ENCODE assay signal across 8 mouse cellular contexts in the genomic region with DNA sequence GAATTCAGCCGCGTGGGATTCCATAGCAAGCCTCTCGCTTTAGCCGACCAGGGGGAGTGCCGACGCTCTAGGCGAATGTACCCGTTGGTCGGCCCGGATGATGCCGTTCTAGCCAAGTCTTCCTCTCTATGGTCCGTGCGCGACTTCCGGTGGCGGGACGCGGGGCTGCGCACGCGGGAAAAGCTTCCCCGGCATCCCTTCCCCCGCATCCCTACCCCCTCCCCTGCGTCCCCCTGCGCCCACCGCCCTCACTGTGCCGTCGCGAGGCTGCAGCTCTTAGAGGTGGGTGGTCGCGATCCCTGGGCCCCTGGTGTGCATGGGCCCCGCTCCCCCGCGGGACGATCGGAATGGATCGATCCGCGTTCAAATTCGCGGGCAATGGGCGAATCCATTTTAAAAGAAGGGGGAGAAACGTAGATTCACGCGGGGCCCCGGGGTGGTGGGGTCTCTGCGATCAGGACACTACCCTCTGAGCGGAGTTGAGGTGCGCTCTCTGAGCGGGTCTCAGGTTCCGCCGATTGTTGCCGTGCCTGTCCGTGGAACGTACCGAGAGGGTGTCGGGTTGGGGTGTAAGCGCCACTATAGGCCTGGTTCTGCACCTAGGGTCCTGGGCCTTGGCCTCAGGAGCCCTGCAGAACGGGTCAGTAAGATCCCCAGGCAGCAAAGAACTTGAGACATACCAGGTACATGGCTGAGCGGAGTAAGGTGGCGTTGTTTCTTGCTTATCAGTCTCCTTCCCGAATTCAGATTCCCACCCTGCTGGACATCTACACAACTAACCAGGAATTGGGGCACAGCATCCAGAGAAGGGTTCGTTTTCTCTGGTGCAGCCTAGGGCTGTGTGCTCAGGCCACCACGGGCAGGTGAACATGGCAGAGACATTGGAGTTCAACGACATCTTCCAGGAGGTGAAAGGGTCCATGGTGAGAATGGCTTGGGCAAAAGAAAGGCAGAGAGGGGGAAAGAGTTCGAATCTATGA. TPM values are rescaled to one million over a fixed set of nuclear protein-coding genes. Genes with fewer than 3 reads are reported as not detected.
DNase-seq lines count a peak whose midpoint lies in the region; ATAC-seq and TF ChIP-seq lines count a peak whose summit lies in the region.

A gene (plus strand): TSS at position 188 of the 980 bp plus-strand sequence.
A gene (minus strand): TSS at position 416 of the 980 bp plus-strand sequence.

- WGBS in heart, embryonic 13.5 days = under 1% methylated on average over 66 of the region's 66 CpGs
- under 1% methylated on average over 66 of the region's 66 CpGs for WGBS in liver, embryonic 14.5 days (ENCODE audit: insufficient replicate concordance)
- under 1% methylated on average over 66 of the region's 66 CpGs for WGBS in stomach, embryonic 15.5 days

- H3K36me3 ChIP-seq in heart, embryonic 13.5 days = peaks cover 43% of the 10 kb centered on the region
- peaks cover 39% of the 10 kb centered on the region for H3K36me3 ChIP-seq in liver, embryonic 14.5 days (replicated peaks; ENCODE audit: control insufficient read depth, insufficient read depth, low read depth)
- peaks cover 31% of the 10 kb centered on the region for H3K36me3 ChIP-seq in stomach, embryonic 15.5 days

- peak; percentile 22; the same call in 1 of the 2 replicates for TF ChIP-seq EP300 in liver, embryonic 14.5 days (IDR thresholded peaks at IDR 0.05; ENCODE audit: low read depth)

- peak within 1 kb of the TSS; percentile 62 for H3K27ac ChIP-seq in brown adipose tissue, adult 24 weeks (replicated peaks; ENCODE audit: low read depth, low read length)
- peak within 1 kb of the TSS; percentile 78 for H3K27ac ChIP-seq in heart, embryonic 13.5 days (replicated peaks)
- H3K27ac ChIP-seq in liver, embryonic 14.5 days = peak within 1 kb of the TSS; percentile 55
- peak within 1 kb of the TSS; percentile 81 for H3K27ac ChIP-seq in stomach, embryonic 15.5 days

- TF ChIP-seq CTCF in liver, embryonic 14.5 days (IDR thresholded peaks at IDR 0.05; ENCODE audit: low read depth) = peak; percentile 38

- peak within 1 kb of the TSS; percentile 92 for H3K9ac ChIP-seq in heart, embryonic 13.5 days
- H3K9ac ChIP-seq in liver, embryonic 14.5 days (replicated peaks) = peak within 1 kb of the TSS; percentile 92
- H3K9ac ChIP-seq in stomach, embryonic 15.5 days = peak within 1 kb of the TSS; percentile 97

- peaks cover 8% of the 10 kb centered on the region; the same call in 1 of the 2 replicates for H3K27me3 ChIP-seq in heart, embryonic 13.5 days (replicated peaks)
- peaks cover 19% of the 10 kb centered on the region for H3K27me3 ChIP-seq in liver, embryonic 14.5 days (ENCODE audit: control insufficient read depth, insufficient read depth, low read length)
- H3K27me3 ChIP-seq in stomach, embryonic 15.5 days (replicated peaks) = no peaks in the 10 kb centered on the region

- ATAC-seq in erythroid progenitor cell, adult 5-6 weeks (replicated peaks; ENCODE audit: low FRiP score, poor library complexity, severe bottlenecking) = peak; percentile 90
- peak; percentile 89 for ATAC-seq in heart, embryonic 13.5 days (ENCODE audit: extremely low read depth, insufficient number of reproducible peaks, low FRiP score, low TSS enrichment)
- ATAC-seq in liver, embryonic 14.5 days (ENCODE audit: insufficient read depth) = peak; percentile 94
- peak; percentile 93 for ATAC-seq in stomach, embryonic 15.5 days (ENCODE audit: insufficient read depth, low FRiP score, low read depth)

- peak within 1 kb of the TSS; percentile 82 for H3K4me3 ChIP-seq in brown adipose tissue, adult 24 weeks (ENCODE audit: insufficient read depth, low read depth, low read length)
- H3K4me3 ChIP-seq in heart, embryonic 13.5 days = peak within 1 kb of the TSS; percentile 76
- H3K4me3 ChIP-seq in liver, embryonic 14.5 days (ENCODE audit: insufficient read depth in 1 of 2, low read depth in 2 of 2, low read length in 2 of 2) = peak within 1 kb of the TSS; percentile 83 to 85
- H3K4me3 ChIP-seq in stomach, embryonic 15.5 days (replicated peaks) = peak within 1 kb of the TSS; percentile 84

- H3K4me1 ChIP-seq in brown adipose tissue, adult 24 weeks (ENCODE audit: control insufficient read depth, insufficient read depth, insufficient read length, low read length) = peaks cover 10% of the 10 kb centered on the region
- H3K4me1 ChIP-seq in heart, embryonic 13.5 days = peaks cover 18% of the 10 kb centered on the region
- peaks cover 17 to 18% of the 10 kb centered on the region in 2 experiments for H3K4me1 ChIP-seq in liver, embryonic 14.5 days (replicated peaks; ENCODE audit: control insufficient read depth in 2 of 2, insufficient read depth in 2 of 2, low read length in 1 of 2)
- H3K4me1 ChIP-seq in stomach, embryonic 15.5 days = peaks cover 13% of the 10 kb centered on the region; the same call in 1 of the 2 replicates

- DNase-seq in CD8-positive naive resting alpha-beta T cell, adult 2 months (ENCODE audit: low read depth in 2 of 2, low spot score in 2 of 2) = peak; percentile 87
- DNase-seq in kidney, postnatal 10 days = peak; percentile 95
- peak; percentile 86 to 89 (median 89) for DNase-seq in liver, embryonic 14.5 days (ENCODE audit: low read depth in 3 of 3, low spot score in 3 of 3)
- DNase-seq in neural tube, embryonic 10.5 days (ENCODE audit: extremely low spot score, low spot score) = peak; percentile 94

- no peaks in the 10 kb centered on the region for H3K9me3 ChIP-seq in heart, embryonic 13.5 days
- H3K9me3 ChIP-seq in liver, embryonic 14.5 days (ENCODE audit: control insufficient read depth, low read length) = no peaks in the 10 kb centered on the region
- no peaks in the 10 kb centered on the region for H3K9me3 ChIP-seq in stomach, embryonic 15.5 days

- H3K4me2 ChIP-seq in heart, embryonic 13.5 days = peak within 1 kb of the TSS; percentile 74
- peak within 1 kb of the TSS; percentile 96 for H3K4me2 ChIP-seq in liver, embryonic 14.5 days (ENCODE audit: low read depth)
- peak within 1 kb of the TSS; percentile 78 for H3K4me2 ChIP-seq in stomach, embryonic 15.5 days

RNA-seq across cellular contexts. Expression of the first gene that starts in this region (rescaled TPM):
- 25.3 and 30.1 TPM in 2 replicates for polyA plus RNA-seq in brown adipose tissue, adult 24 weeks (2012; ENCODE audit: insufficient read depth, insufficient read length, missing spikeins)
- total RNA-seq in erythroid progenitor cell, adult 5-6 weeks (2015; ENCODE audit: low replicate concordance) = 112 TPM in 2 replicates
- total RNA-seq in erythroid progenitor cell, adult 5-6 weeks (2017; ENCODE audit: low replicate concordance) = 221 and 237 TPM in 2 replicates
- 139 and 152 TPM in 2 replicates for polyA plus RNA-seq in heart, embryonic 13.5 days (2015; fragmentation: Nextera tagmentation; extraction: Ambion mirVana)
- 82.2 and 115 TPM in 2 replicates for polyA plus RNA-seq in liver, embryonic 14.5 days (2012; rRNA removed)
- 160 and 183 TPM in 2 replicates for polyA plus RNA-seq in liver, embryonic 14.5 days (2014; fragmentation: Nextera tagmentation; extraction: Ambion mirVana)
- 242 and 244 TPM in 2 replicates for polyA plus RNA-seq in stomach, embryonic 15.5 days (2015; fragmentation: Nextera tagmentation; extraction: Ambion mirVana)

RNA-seq across cellular contexts. Expression of the second gene that starts in this region (rescaled TPM):
- 2.6 TPM in 1 of 2 replicates, not detected in the other for polyA plus RNA-seq in brown adipose tissue, adult 24 weeks (2012; ENCODE audit: insufficient read depth, insufficient read length, missing spikeins)
- total RNA-seq in erythroid progenitor cell, adult 5-6 weeks (2015; ENCODE audit: low replicate concordance) = 1.1 and 1.3 TPM in 2 replicates
- total RNA-seq in erythroid progenitor cell, adult 5-6 weeks (2017; ENCODE audit: low replicate concordance) = not detected in 2 replicates
- 0.31 and 0.69 TPM in 2 replicates for polyA plus RNA-seq in heart, embryonic 13.5 days (2015; fragmentation: Nextera tagmentation; extraction: Ambion mirVana)
- 0.12 and 0.22 TPM in 2 replicates for polyA plus RNA-seq in liver, embryonic 14.5 days (2012; rRNA removed)
- 0.08 and 0.17 TPM in 2 replicates for polyA plus RNA-seq in liver, embryonic 14.5 days (2014; fragmentation: Nextera tagmentation; extraction: Ambion mirVana)
- 1.4 and 1.6 TPM in 2 replicates for polyA plus RNA-seq in stomach, embryonic 15.5 days (2015; fragmentation: Nextera tagmentation; extraction: Ambion mirVana)

Comparison
In these comparisons a context has a peak if more than half of its experiments do, and no peak if none do; other contexts are left out.
1. Peak in every context shown above with its lines: DNase-seq, ATAC-seq, H3K4me3 ChIP-seq and H3K27ac ChIP-seq.